Mouse (Mus musculus) embryonic fibroblast, embryonic 13.5 days (primary cell): ENCODE measurements around the gene Zfp697.
"Not testable (repeated sequence)": the region's sequence is repeated elsewhere in the genome, so short reads cannot be mapped to it uniquely, and the experiment has no call there.

Experiments
- CTCF ChIP-seq: IDR thresholded peaks from 2 replicates; pipeline ENCODE4 v1.5.1; 2011; ENCODE audit warnings: mild to moderate bottlenecking, control low read depth, low read length, moderate library complexity, borderline replicate concordance; ENCODE audit not compliant: insufficient read depth
- POLR2A ChIP-seq: IDR thresholded peaks from 2 replicates; pipeline ENCODE4 v1.6.1; 2011; ENCODE audit warnings: low read depth, mild to moderate bottlenecking, control low read depth, low read length, moderate library complexity

- not testable (repeated sequence) for TF ChIP-seq CTCF, POLR2A
Observed at GRCm38 (mm10) chr3:98550832-98551231, 168.6 kb downstream of the Zfp697 start.
